Mouse (Mus musculus) embryonic facial prominence, embryonic 14.5 days (tissue): ENCODE measurements around the gene Bad. TPM values are rescaled to one million over a fixed set of nuclear protein-coding genes. Genes with fewer than 3 reads are reported as not detected.
A peak's percentile ranks its signal among the peaks of the same experiment; 100 is the strongest.

Source experiments
- ATAC-seq: fragments of 200-750 bp; cut with Nextera tagmentation; 2 replicates; pipeline ENCODE4 v1.8.0; 2017; ENCODE audit warnings: low read depth, moderate number of reproducible peaks, moderate TSS enrichment
- DNase-seq: peaks from one replicate; pipeline ENCODE4 v3.0.0-alpha.2; 2015; ENCODE audit warnings: low spot score
- H3K27ac ChIP-seq: fragments of 300-500 bp; sonication (generic); replicated peaks from 2 replicates; pipeline ENCODE4 v1.5.1; 2014; ENCODE audit warnings: low read depth, mild to moderate bottlenecking, low read length, moderate library complexity
- H3K27me3 ChIP-seq: fragments of 300-500 bp; sonication (generic); replicated peaks from 2 replicates; pipeline ENCODE4 v1.6.1; 2014; ENCODE audit warnings: low read length; ENCODE audit not compliant: control insufficient read depth, insufficient read depth
- H3K36me3 ChIP-seq: fragments of 300-500 bp; sonication (generic); 2 replicates; pipeline ENCODE4 v1.6.1; 2014; ENCODE audit warnings: low read length, mixed read lengths; ENCODE audit not compliant: control insufficient read depth, insufficient read depth
- H3K4me1 ChIP-seq: fragments of 300-500 bp; sonication (generic); 2 replicates; pipeline ENCODE4 v1.6.1; 2014; ENCODE audit warnings: antibody characterized with exemption, low read length; ENCODE audit not compliant: control insufficient read depth, insufficient read depth
- H3K4me2 ChIP-seq: fragments of 300-500 bp; sonication (generic); 2 replicates; pipeline ENCODE4 v1.6.1; 2014; ENCODE audit warnings: low read depth, mild to moderate bottlenecking, low read length, moderate library complexity, mixed read lengths
- H3K4me3 ChIP-seq: fragments of 300-500 bp; sonication (generic); 2 replicates; pipeline ENCODE4 v1.5.1; 2014; ENCODE audit warnings: low read depth, mild to moderate bottlenecking, low read length
- H3K9ac ChIP-seq: fragments of 300-500 bp; sonication (generic); 2 replicates; pipeline ENCODE4 v1.6.1; 2014; ENCODE audit warnings: low read depth, mild to moderate bottlenecking, low read length, moderate library complexity, mixed read lengths
- H3K9me3 ChIP-seq: fragments of 300-500 bp; sonication (generic); 2 replicates; pipeline ENCODE4 v1.6.1; 2016; ENCODE audit warnings: low read length; ENCODE audit not compliant: control insufficient read depth
- WGBS: fragments of 180-500 bp; shearing (Covaris S2); extraction: QIAGEN DNeasy Blood & Tissue Kit; methylation state at CpG from one replicate; pipeline ENCODE4 v1.1.7; 2014; 5-methylcytosine and 5-hydroxymethylcytosine counted together
- polyA plus RNA-seq: library from polyadenylated mRNA; unstranded; fragments of >200 nt; fragmentation: Nextera tagmentation; extraction: Ambion mirVana; gene quantifications from 2 replicates; pipeline ENCODE4 v1.2.1, GENCODE M21; 2014

Bad gene
- polyA plus RNA-seq, 1 experiment from 2014 or later, result 70.7 TPM

GRCm38 (mm10) chr19:6954046-6954445, 12.4 kb downstream of the Bad start:
- H3K27me3 ChIP-seq, result no peaks in the 10 kb centered on the region
- peaks cover 6% of the 10 kb centered on the region; the same call in 1 of the 2 replicates for H3K4me1 ChIP-seq
- DNase-seq (no peak), ATAC-seq (no peak)
- no peaks in the 10 kb centered on the region for H3K9me3 ChIP-seq
- no peak overlapping the region for H3K27ac ChIP-seq
- no peak overlapping the region for H3K4me2 ChIP-seq
- WGBS, result 62% methylated on average over 9 of the region's 9 CpGs
- 0 out of 2 replicates have a peak overlapping the region, but pooled peaks have one; percentile 28 for H3K9ac ChIP-seq
- H3K36me3 ChIP-seq, result peaks cover 55% of the 10 kb centered on the region
- no peak overlapping the region for H3K4me3 ChIP-seq

DNA sequence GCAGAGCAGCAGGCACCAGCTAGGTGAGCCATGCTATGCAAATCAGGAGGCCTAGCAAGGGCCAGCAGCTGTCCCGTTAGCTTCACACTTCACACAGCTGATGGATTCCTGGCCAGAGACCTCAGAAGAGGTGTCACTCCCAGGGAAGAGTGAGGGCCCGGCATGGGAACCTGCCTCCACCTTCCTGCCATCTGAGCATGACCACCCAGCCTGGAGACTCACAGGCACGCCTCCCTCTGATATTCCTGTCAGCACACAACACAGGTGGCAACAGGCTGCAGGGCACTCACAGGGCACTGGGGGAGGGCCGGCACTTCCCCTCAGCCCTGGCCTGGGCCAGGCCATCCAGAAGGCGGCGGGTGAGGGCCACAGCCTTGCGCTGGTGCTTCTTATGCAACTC, 13.8 kb downstream of the Bad start:
- Histone ChIP-seq H3K9ac (no peak overlapping the region), H3K27me3 (no peaks in the 10 kb centered on the region), H3K27ac (no peak overlapping the region), H3K4me3 (no peak overlapping the region), H3K9me3 (no peaks in the 10 kb centered on the region), H3K36me3 (peaks cover 67% of the 10 kb centered on the region), H3K4me1 (no peaks in the 10 kb centered on the region), H3K4me2 (no peak overlapping the region)
- no peak for DNase-seq
- WGBS, result 86% methylated on average over 7 of the region's 7 CpGs
- no peak for ATAC-seq

GRCm38 (mm10) chr19:6956461-6956860, 14.8 kb downstream of the Bad start:
- H3K4me3 ChIP-seq, result no peak overlapping the region
- H3K36me3 ChIP-seq, result peaks cover 72% of the 10 kb centered on the region
- H3K9ac ChIP-seq, result no peak overlapping the region
- no peak overlapping the region for H3K27ac ChIP-seq
- ATAC-seq (no peak), DNase-seq (no peak)
- WGBS, result 73% methylated on average over 10 of the region's 10 CpGs
- H3K27me3 ChIP-seq, result no peaks in the 10 kb centered on the region
- no peak overlapping the region for H3K4me2 ChIP-seq
- H3K4me1 ChIP-seq, result no peaks in the 10 kb centered on the region
- H3K9me3 ChIP-seq, result no peaks in the 10 kb centered on the region

DNA sequence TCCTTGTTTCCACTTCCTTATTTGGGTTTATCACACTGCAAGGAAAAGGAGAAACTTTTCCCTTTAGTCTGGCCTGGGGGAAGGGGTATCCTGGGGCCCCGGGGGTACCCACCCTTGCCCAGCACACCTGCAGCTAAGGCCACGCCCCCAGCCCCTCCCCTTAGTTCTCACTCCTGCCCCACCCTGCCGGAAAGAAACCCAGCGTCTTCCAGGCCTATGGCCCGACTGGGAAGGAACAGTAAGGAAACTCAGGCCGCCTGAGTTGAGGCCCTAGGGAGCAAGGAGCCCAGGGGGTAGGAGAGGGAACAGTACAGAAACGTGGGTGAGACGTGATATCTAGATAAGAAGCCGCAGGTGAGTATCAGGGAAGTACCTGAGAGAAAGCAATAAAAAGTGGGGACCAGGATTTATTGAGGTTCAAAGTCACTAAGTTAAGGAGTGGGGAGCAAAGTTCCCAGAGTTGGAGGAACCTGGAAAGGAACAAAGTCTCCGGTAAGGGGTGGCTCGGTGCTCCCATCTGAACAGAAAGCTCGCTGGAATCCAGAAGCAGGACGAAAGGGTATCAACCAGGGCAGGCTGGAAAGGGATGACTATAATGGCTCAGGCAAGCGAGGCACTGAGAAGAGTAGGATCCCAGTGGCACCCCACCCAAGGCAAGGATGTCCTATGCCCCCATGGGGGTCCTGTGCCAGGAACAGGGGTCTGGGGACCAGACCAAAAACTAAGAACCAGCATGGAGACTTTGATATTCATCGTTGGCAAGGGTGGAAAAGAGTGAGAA, 27.0 kb downstream of the Bad start:
- Histone ChIP-seq H3K4me1 (peaks cover 21% of the 10 kb centered on the region), H3K4me3 (peak overlapping the region; percentile 63), H3K9me3 (no peaks in the 10 kb centered on the region), H3K27me3 (no peaks in the 10 kb centered on the region), H3K9ac (peak overlapping the region; percentile 73), H3K36me3 (peaks cover 27% of the 10 kb centered on the region), H3K27ac (no peak overlapping the region), H3K4me2 (peak overlapping the region; percentile 55)
- WGBS, result 6% methylated on average over 15 of the region's 15 CpGs
- DNase-seq (no peak), ATAC-seq (no peak)

DNA sequence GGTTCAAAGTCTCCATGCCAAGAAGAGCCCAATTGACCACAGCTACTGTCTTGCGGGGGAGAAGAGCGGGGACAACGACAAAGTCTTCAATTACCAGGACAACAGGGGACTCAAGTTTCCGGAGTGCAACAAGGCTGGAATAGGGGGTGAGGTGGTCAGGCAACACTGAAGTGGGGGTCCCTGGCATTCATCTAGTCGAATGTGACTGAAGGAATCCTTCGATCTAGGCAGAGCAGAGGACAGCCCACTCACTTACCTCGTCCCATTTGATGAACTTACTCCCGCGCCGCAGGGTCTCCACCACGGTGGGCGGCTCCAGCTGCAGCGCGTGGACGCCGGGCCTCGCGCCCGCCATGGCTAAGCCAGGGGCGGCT, 27.6 kb downstream of the Bad start:
- WGBS, result 3% methylated on average over 10 of the region's 20 CpGs
- Histone ChIP-seq H3K27me3 (no peaks in the 10 kb centered on the region), H3K9me3 (no peaks in the 10 kb centered on the region), H3K27ac (no peak overlapping the region), H3K36me3 (peaks cover 23% of the 10 kb centered on the region), H3K4me2 (peak overlapping the region; percentile 55), H3K4me1 (peaks cover 25% of the 10 kb centered on the region), H3K4me3 (peak overlapping the region; percentile 63), H3K9ac (peak overlapping the region; percentile 73)
- peak; percentile 39 for ATAC-seq
- no peak for DNase-seq

DNA sequence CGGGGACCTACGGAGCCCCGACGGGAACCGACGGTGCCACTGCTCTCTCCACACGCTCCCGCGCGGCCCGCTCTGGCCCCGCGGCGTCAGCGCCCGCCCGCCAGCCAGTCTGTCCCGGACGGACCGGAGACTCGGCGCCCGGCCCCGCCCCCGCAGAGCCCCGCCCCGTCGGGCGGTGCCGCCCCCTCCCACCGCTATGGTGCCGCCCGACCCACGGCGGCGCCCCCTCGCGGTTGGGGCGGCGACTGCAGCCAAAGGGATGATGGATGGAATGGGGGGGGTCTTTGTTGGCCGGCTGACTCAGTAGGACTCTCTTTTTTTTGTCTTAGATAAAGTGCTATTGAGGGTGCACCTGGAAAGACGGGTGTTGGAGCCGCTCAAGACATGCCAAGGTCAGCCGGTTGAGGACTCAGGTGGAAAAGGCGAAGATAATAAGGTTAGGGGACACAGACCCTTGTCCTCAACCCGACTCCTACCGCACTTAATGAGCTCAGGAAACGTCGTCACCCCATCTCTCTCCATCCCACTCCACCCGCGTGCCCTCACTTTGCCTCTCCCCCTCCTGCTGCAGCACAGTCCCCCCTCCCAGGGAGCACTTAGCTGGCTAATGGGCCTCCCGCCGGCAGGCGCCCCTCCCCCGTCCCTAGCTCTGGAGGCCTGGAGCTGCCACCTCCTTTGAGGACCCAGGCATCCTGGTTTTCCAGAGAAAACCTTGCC, 28.2 kb downstream of the Bad start:
- Histone ChIP-seq H3K9me3 (no peaks in the 10 kb centered on the region), H3K4me1 (peaks cover 25% of the 10 kb centered on the region), H3K27me3 (no peaks in the 10 kb centered on the region), H3K9ac (peak overlapping the region; percentile 73), H3K36me3 (peaks cover 17% of the 10 kb centered on the region), H3K27ac (no peak overlapping the region), H3K4me3 (peak overlapping the region; percentile 63), H3K4me2 (peak overlapping the region; percentile 55)
- ATAC-seq, result peak; percentile 54
- DNase-seq, result peak; percentile 65
- WGBS, result under 1% methylated on average over 42 of the region's 55 CpGs

- peaks cover 10% of the 10 kb centered on the region for H3K36me3 ChIP-seq
- WGBS, result 31% methylated on average over 8 of the region's 11 CpGs
- ATAC-seq (no peak), DNase-seq (no peak)
- peak overlapping the region; percentile 73 for H3K9ac ChIP-seq
- H3K4me2 ChIP-seq, result peak overlapping the region; percentile 55
- peaks cover 25% of the 10 kb centered on the region for H3K4me1 ChIP-seq
- H3K4me3 ChIP-seq, result no peak overlapping the region
- H3K27me3 ChIP-seq, result no peaks in the 10 kb centered on the region
- no peak overlapping the region for H3K27ac ChIP-seq
- no peaks in the 10 kb centered on the region for H3K9me3 ChIP-seq
These were observed 28.9 kb downstream of the Bad start for GRCm38 (mm10) chr19:6970460-6971085.

DNA sequence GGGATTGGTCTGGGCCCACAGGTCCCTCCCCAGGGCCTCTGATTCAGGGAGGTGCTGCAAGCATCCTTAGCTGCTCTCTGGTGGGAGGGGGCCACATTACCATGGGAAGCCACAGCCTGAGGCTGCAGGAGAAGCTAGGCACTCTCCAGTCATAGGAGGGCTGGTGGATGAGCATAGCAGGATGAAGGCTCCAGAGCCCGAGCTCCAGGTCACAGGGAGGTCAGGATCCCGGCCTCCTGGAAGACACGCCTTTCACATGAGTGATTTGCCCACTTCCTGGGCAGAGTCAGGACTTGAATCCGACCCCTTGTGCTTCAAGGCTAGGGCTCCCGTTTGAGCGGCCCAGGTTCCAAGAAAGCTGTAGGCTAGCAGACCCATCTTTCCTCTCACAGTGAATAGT, 30.0 kb downstream of the Bad start:
- H3K36me3 ChIP-seq, result no peaks in the 10 kb centered on the region
- DNase-seq (no peak), ATAC-seq (no peak)
- WGBS, result 33% methylated on average over 6 of the region's 6 CpGs
- no peaks in the 10 kb centered on the region for H3K27me3 ChIP-seq
- H3K9me3 ChIP-seq, result no peaks in the 10 kb centered on the region
- H3K9ac ChIP-seq, result 0 out of 2 replicates have a peak overlapping the region, but pooled peaks have one; percentile 14
- peaks cover 28% of the 10 kb centered on the region for H3K4me1 ChIP-seq
- H3K4me3 ChIP-seq, result no peak overlapping the region
- H3K4me2 ChIP-seq, result no peak overlapping the region
- 0 out of 2 replicates have a peak overlapping the region, but pooled peaks have one; percentile 1 for H3K27ac ChIP-seq
